Mouse (Mus musculus) midbrain, embryonic 14.5 days (tissue): ENCODE results near the gene Tyr. TPM values are rescaled to one million over a fixed set of nuclear protein-coding genes. Genes with fewer than 3 reads are reported as not detected.

ENCODE experiments used
- polyA plus RNA-seq: library from polyadenylated mRNA; unstranded; fragments of >200 nt; fragmentation: Nextera tagmentation; extraction: Ambion mirVana; gene quantifications from 2 replicates; pipeline ENCODE4 v1.2.1, GENCODE M21; 2014

Gene Tyr
- polyA plus RNA-seq, 1 experiment from 2014 or later: 0.16 TPM

Other genes with a start within 250 kb of the Tyr start
- 1.6 and 2.8 TPM in 2 replicates for gene Nox4, start 247.4 kb downstream of the Tyr start, polyA plus RNA-seq
- gene Grm5, start 90.7 kb upstream of the Tyr start, polyA plus RNA-seq: 29.9 and 38.9 TPM in 2 replicates